Comparison of ENCODE assay signal across 8 mouse cellular contexts in genomic region chr12:102878031-102878823, GRCm38 (mm10). TPM values are rescaled to one million over a fixed set of nuclear protein-coding genes. Genes with fewer than 3 reads are reported as not detected.
DNase-seq lines count a peak whose midpoint lies in the region; ATAC-seq and TF ChIP-seq lines count a peak whose summit lies in the region.

Gene Btbd7 (minus strand): TSS chr12:102878471.

- under 1% methylated on average over 92 of the region's 95 CpGs for WGBS in forebrain, embryonic 10.5 days
- WGBS in heart, embryonic 15.5 days = under 1% methylated on average over 83 of the region's 95 CpGs
- under 1% methylated on average over 89 of the region's 95 CpGs for WGBS in liver, embryonic 14.5 days (ENCODE audit: insufficient replicate concordance)
- under 1% methylated on average over 76 of the region's 95 CpGs for WGBS in neural tube, embryonic 11.5 days
- WGBS in stomach, postnatal 0 days = under 1% methylated on average over 58 of the region's 95 CpGs

- H3K4me3 ChIP-seq in forebrain, embryonic 10.5 days = peak within 1 kb of the TSS; percentile 96
- H3K4me3 ChIP-seq in heart, embryonic 15.5 days = peak within 1 kb of the TSS; percentile 81
- H3K4me3 ChIP-seq in liver, embryonic 14.5 days (ENCODE audit: insufficient read depth in 1 of 2, low read depth in 2 of 2, low read length in 2 of 2) = peak within 1 kb of the TSS; percentile 83 to 98
- H3K4me3 ChIP-seq in neural tube, embryonic 11.5 days (ENCODE audit: low read depth, low read length) = peak within 1 kb of the TSS; percentile 83
- peak within 1 kb of the TSS; percentile 96 for H3K4me3 ChIP-seq in stomach, postnatal 0 days (ENCODE audit: low read depth, low read length)

- peak; percentile 91 for DNase-seq in c-Kit-negative CD71-positive TER-119-positive erythroid progenitor cells, embryonic 14.5 days (ENCODE audit: low read depth, low spot score)
- peak; percentile 96 for DNase-seq in forebrain, embryonic 10.5 days (ENCODE audit: extremely low spot score, low spot score)
- peak; percentile 98 to 99 for DNase-seq in kidney, postnatal 25 days
- peak; percentile 89 to 91 (median 90) for DNase-seq in liver, embryonic 14.5 days (ENCODE audit: low read depth in 3 of 3, low spot score in 3 of 3)
- peak; percentile 99 for DNase-seq in neural tube, embryonic 11.5 days (ENCODE audit: low spot score)
- peak; percentile 98 for DNase-seq in stomach, postnatal 0 days (ENCODE audit: low spot score)

- no peak for TF ChIP-seq EP300 in liver, embryonic 14.5 days (IDR thresholded peaks at IDR 0.05; ENCODE audit: low read depth)
- TF ChIP-seq EP300 in stomach, postnatal 0 days (optimal IDR thresholded peaks at IDR 0.05) = no peak

- no peaks in the 10 kb centered on the region for H3K27me3 ChIP-seq in forebrain, embryonic 10.5 days (ENCODE audit: poor library complexity, severe bottlenecking)
- no peaks in the 10 kb centered on the region for H3K27me3 ChIP-seq in heart, embryonic 15.5 days
- H3K27me3 ChIP-seq in liver, embryonic 14.5 days (ENCODE audit: control insufficient read depth, insufficient read depth, low read length) = no peaks in the 10 kb centered on the region
- H3K27me3 ChIP-seq in neural tube, embryonic 11.5 days (ENCODE audit: control insufficient read depth, insufficient read depth, low read length) = no peaks in the 10 kb centered on the region
- no peaks in the 10 kb centered on the region for H3K27me3 ChIP-seq in stomach, postnatal 0 days (ENCODE audit: control insufficient read depth, insufficient read depth, low read length)

- no peak for TF ChIP-seq CTCF in liver, embryonic 14.5 days (IDR thresholded peaks at IDR 0.05; ENCODE audit: low read depth)
- TF ChIP-seq CTCF in stomach, postnatal 0 days (IDR thresholded peaks at IDR 0.05; ENCODE audit: low read depth) = no peak; the same call in 1 of the 2 replicates

- ATAC-seq in CD4-positive, CD25-positive, alpha-beta regulatory T cell, adult 4 months = peak; percentile 78
- ATAC-seq in heart, embryonic 15.5 days (replicated peaks; ENCODE audit: insufficient number of reproducible peaks, insufficient read depth, low FRiP score, low read depth) = peak; percentile 96
- ATAC-seq in liver, embryonic 14.5 days (ENCODE audit: insufficient read depth) = peak; percentile 91
- peak; percentile 98 for ATAC-seq in neural tube, embryonic 11.5 days (ENCODE audit: insufficient read depth, low FRiP score, low TSS enrichment)
- peak; percentile 95 for ATAC-seq in stomach, postnatal 0 days (ENCODE audit: low FRiP score, low TSS enrichment)

- H3K9ac ChIP-seq in heart, embryonic 15.5 days = peak within 1 kb of the TSS; percentile 99
- peak within 1 kb of the TSS; percentile 94 for H3K9ac ChIP-seq in liver, embryonic 14.5 days (replicated peaks)
- H3K9ac ChIP-seq in neural tube, embryonic 11.5 days (ENCODE audit: low read length) = peak within 1 kb of the TSS; percentile 88
- peak within 1 kb of the TSS; percentile 93 for H3K9ac ChIP-seq in stomach, postnatal 0 days (ENCODE audit: low read length)

- H3K4me1 ChIP-seq in forebrain, embryonic 10.5 days = peaks cover 24% of the 10 kb centered on the region
- H3K4me1 ChIP-seq in heart, embryonic 15.5 days (replicated peaks) = peaks cover 25% of the 10 kb centered on the region
- H3K4me1 ChIP-seq in liver, embryonic 14.5 days (replicated peaks; ENCODE audit: control insufficient read depth in 2 of 2, insufficient read depth in 2 of 2, low read length in 1 of 2) = peaks cover 9 to 15% of the 10 kb centered on the region in 2 experiments
- peaks cover 10% of the 10 kb centered on the region for H3K4me1 ChIP-seq in neural tube, embryonic 11.5 days (ENCODE audit: control insufficient read depth, insufficient read depth, low read length)
- H3K4me1 ChIP-seq in stomach, postnatal 0 days (replicated peaks; ENCODE audit: control insufficient read depth, insufficient read depth) = peaks cover 5% of the 10 kb centered on the region; the same call in 1 of the 2 replicates

- no peaks in the 10 kb centered on the region for H3K9me3 ChIP-seq in forebrain, embryonic 10.5 days
- H3K9me3 ChIP-seq in heart, embryonic 15.5 days (replicated peaks) = no peaks in the 10 kb centered on the region
- no peaks in the 10 kb centered on the region for H3K9me3 ChIP-seq in liver, embryonic 14.5 days (ENCODE audit: control insufficient read depth, low read length)
- H3K9me3 ChIP-seq in neural tube, embryonic 11.5 days (ENCODE audit: control insufficient read depth, low read length) = no peaks in the 10 kb centered on the region
- no peaks in the 10 kb centered on the region for H3K9me3 ChIP-seq in stomach, postnatal 0 days (ENCODE audit: control insufficient read depth, low read length)

- peak within 1 kb of the TSS; percentile 70 for H3K4me2 ChIP-seq in heart, embryonic 15.5 days
- H3K4me2 ChIP-seq in liver, embryonic 14.5 days (ENCODE audit: low read depth) = peak within 1 kb of the TSS; percentile 90
- H3K4me2 ChIP-seq in neural tube, embryonic 11.5 days (ENCODE audit: low read depth) = peak within 1 kb of the TSS; percentile 79
- H3K4me2 ChIP-seq in stomach, postnatal 0 days (replicated peaks; ENCODE audit: low read depth) = peak within 1 kb of the TSS; percentile 65

- H3K36me3 ChIP-seq in forebrain, embryonic 10.5 days (replicated peaks) = no peaks in the 10 kb centered on the region
- H3K36me3 ChIP-seq in heart, embryonic 15.5 days = no peaks in the 10 kb centered on the region
- no peaks in the 10 kb centered on the region for H3K36me3 ChIP-seq in liver, embryonic 14.5 days (replicated peaks; ENCODE audit: control insufficient read depth, insufficient read depth, low read depth)
- no peaks in the 10 kb centered on the region for H3K36me3 ChIP-seq in neural tube, embryonic 11.5 days (ENCODE audit: control insufficient read depth, insufficient read depth, low read length)
- no peaks in the 10 kb centered on the region for H3K36me3 ChIP-seq in stomach, postnatal 0 days (ENCODE audit: control insufficient read depth, insufficient read depth, low read length)

- H3K27ac ChIP-seq in forebrain, embryonic 10.5 days = peak within 1 kb of the TSS; percentile 98
- H3K27ac ChIP-seq in heart, embryonic 15.5 days = peak within 1 kb of the TSS; percentile 98
- peak within 1 kb of the TSS; percentile 78 for H3K27ac ChIP-seq in liver, embryonic 14.5 days
- peak within 1 kb of the TSS; percentile 93 for H3K27ac ChIP-seq in neural tube, embryonic 11.5 days (ENCODE audit: low read depth, low read length)
- peak within 1 kb of the TSS; percentile 99 for H3K27ac ChIP-seq in stomach, postnatal 0 days (replicated peaks)

RNA-seq across cellular contexts. Expression of gene Btbd7, which starts in this region (rescaled TPM):
- polyA plus RNA-seq in CD4-positive, CD25-positive, alpha-beta regulatory T cell, adult 4 months (2017; shearing (Covaris generic)) = 10 to 100 TPM; 11.5 to 11.9 TPM
- 16.1 and 17.1 TPM in 2 replicates for polyA plus RNA-seq in forebrain, embryonic 10.5 days (2016; fragmentation: Nextera tagmentation; extraction: Ambion mirVana)
- 11.9 and 13.6 TPM in 2 replicates for polyA plus RNA-seq in heart, embryonic 15.5 days (2015; fragmentation: Nextera tagmentation; extraction: Ambion mirVana)
- 3.5 and 4.2 TPM in 2 replicates for polyA plus RNA-seq in liver, embryonic 14.5 days (2012; rRNA removed)
- polyA plus RNA-seq in liver, embryonic 14.5 days (2014; fragmentation: Nextera tagmentation; extraction: Ambion mirVana) = 3.9 and 4.3 TPM in 2 replicates
- 20.1 and 20.2 TPM in 2 replicates for polyA plus RNA-seq in neural tube, embryonic 11.5 days (2014; fragmentation: Nextera tagmentation; extraction: Ambion mirVana)
- 8.4 and 9.0 TPM in 2 replicates for polyA plus RNA-seq in stomach, postnatal 0 days (2015; fragmentation: Nextera tagmentation; extraction: Ambion mirVana)

Comparison
In these comparisons a context has a peak if more than half of its experiments do, and no peak if none do; other contexts are left out.
1. Peak in every context shown above with its lines: DNase-seq, ATAC-seq, H3K4me3 ChIP-seq and H3K27ac ChIP-seq.